Mouse (Mus musculus): ENCODE measurements around the gene Acin1.
A peak's percentile ranks its signal among the peaks of the same experiment; 100 is the strongest.

Gene Acin1

DNA sequence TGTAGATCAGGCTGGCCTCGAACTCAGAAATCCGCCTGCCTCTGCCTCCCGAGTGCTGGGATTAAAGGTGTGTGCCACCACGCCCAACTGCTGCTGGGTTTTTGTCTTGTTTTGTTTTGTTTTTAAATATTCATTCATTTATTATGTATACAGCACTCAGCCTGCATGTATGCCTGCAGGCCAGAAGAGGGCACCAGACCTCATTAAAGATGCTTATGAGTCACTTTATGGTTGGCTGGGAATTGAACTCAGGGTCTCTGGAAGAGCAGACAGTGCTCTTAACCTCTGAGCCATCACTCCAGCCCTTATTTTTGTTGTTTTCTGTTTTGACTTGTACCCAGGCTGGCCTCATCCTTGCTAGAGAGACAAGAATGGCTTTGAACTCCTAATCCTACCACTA is 76.8 kb downstream of the Acin1 start:
- DNase-seq (ENCODE audit: low spot score in 2 of 2): peak in 1 of 2 experiments; percentile 63

DNA sequence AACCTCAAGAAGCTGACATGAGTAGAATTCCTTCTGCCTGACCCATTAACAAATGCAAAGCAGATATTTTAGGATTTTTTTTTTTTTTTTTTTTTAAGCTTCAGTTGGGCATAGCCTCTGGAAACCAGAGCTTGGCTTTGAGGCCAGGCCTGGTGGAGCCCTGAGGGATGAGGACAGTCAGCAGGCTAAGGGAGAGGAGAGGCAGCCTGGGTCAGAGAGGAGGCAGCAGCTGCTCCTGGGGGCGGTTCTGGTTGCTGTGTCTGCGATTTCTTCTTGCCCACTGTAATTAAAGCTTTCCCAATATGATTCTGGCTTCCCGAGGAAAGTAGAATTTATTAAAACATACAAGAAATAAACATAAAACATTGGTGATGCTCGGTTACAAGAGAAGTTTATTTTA is 77.5 kb downstream of the Acin1 start:
- DNase-seq (ENCODE audit: low spot score in 2 of 2): no peak

DNA sequence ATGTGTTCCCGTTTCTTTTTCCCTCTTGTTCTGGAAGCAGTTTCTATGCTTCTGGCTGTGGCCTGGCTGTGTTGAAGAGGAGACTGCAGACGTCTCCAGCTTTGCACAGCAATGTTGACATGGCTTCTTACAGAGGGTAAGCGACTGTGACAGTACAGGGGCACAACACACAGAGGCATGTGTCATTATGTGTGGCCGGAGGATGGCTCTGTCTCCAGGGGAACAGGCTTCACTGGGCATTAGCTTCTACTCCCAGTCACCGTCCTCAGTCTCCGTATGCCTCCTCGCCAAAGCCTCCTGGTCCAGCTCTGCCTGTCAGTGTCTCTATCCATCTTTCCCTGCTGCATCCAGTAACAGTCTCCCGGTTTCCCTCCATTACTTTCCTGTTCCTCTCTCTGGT is 79.5 kb downstream of the Acin1 start:
- DNase-seq (ENCODE audit: low spot score in 2 of 2): no peak

DNA sequence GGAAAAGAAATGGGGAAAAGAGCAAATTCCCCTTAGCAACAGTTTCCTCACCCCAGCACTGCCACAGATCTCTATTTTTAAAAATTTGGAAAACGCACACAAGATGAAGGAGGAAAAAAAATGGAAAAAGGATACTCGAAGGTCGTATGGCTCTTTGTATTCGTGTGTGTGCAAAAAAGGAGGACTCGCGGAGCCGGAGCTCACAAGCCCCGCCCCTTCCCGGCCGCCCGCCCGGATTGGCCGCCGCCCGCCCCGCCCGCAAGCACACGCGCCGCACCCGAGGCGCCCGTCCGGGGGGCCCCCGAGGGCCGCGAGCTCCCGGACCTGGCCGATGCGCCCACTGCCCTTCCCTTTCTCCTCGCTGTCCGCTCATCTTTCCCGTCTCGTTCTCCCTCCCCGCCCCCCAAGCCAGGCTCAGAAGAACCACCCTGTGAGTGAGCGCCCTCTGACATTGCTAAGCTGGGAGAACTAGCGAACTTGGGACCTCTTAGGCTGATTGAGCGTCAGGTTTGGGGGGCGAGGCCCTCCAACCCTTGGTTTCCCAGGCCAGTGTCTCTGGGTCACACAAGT is 80.9 kb downstream of the Acin1 start, which contains the start of gene 4931414P19Rik:
Gene 4931414P19Rik, minus strand, starts transcription at position 242 of the 570 bp plus-strand sequence.
- DNase-seq (ENCODE audit: low spot score in 2 of 2): peak; percentile 84 to 93

DNA sequence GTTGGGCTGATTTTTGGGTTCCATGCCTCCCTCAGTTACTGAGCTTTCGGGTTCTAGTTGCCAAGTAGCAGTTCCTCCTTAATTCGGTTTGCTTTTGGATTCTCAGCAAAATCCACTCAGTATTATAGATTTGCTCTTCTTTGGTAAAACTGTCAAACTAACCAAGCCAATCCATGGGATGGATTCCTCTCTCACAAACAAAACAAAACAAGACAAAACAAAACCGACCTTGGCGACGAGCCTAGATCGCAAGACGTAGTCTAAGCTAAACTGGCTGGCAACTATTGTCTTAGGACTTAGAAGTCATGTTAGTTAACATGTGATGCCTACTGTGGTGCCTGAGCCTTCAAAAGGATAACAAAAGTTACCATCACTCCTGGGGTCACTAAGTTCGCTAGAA is 83.0 kb downstream of the Acin1 start:
- DNase-seq (ENCODE audit: low spot score in 2 of 2): peak in 1 of 2 experiments; percentile 25

DNA sequence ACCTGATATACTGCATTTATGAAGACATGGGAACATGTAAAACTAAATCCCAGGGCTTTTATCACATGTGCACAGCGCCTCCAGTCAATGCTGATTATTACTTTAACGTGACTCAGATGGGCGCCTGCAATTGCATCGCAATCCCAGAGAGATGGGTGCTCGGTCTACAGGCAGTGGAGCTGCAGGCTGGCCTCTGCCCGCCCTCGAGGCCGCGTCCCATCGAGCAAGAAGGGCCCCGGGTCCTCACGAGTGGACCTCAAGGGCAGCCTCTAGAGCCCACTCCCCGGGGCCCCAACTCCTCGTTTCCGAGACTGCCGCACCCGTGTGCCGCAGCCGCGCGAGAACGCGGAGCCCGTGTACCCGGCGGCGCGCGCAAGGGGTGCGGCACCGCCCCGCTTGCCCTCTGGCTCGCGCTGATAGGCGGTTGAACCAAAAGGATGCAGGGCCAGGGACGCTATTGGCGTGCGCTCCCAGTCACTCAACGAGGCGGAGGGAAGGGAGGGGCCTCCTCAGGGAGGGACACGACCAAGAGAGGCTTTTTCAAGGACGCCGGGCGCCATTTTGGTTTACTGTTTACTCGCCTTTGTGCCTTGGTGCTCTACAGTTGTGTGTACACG is 83.6 kb downstream of the Acin1 start:
- DNase-seq (ENCODE audit: low spot score in 2 of 2): peak; percentile 90 to 96

DNA sequence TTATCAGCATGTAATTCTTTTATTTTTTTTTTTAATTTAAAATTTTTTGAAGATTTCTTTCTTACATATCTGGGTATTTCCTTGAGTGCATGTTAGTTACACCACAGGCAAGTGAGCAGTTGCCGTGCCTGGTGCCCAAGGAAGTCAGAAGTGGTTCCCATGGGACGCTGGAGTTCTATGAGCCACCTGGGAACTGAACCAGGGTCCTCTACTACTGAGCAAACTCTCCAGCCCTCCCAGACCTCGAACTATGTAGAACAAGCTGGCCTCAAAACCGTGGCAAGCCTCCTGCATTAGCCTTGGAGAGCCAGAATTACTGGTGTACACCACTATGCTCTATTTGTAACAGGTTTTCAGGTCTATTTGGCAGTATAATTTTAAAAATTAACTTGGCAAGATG is 84.1 kb downstream of the Acin1 start:
- peak; percentile 34 to 37 for DNase-seq (ENCODE audit: low spot score in 2 of 2)

DNA sequence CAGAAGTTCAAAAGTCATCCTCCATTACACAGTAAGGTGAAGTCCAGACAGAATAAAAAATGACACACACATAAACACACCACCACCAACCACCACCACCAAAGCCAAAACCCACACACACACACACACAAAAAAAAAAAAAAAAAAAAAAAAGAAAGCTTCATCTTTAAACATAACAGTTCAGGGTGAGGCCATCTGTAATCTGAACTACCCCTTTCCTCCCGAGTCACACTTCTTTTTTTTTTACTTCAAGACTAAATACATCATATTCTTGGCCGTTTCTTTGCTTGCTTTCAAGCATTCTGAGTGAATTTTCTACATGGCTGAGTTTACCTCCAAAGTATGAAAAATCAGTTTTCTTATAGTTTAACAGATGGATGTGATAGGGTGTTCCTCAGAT is 85.1 kb downstream of the Acin1 start:
- no peak for DNase-seq (ENCODE audit: low spot score in 2 of 2)

DNA sequence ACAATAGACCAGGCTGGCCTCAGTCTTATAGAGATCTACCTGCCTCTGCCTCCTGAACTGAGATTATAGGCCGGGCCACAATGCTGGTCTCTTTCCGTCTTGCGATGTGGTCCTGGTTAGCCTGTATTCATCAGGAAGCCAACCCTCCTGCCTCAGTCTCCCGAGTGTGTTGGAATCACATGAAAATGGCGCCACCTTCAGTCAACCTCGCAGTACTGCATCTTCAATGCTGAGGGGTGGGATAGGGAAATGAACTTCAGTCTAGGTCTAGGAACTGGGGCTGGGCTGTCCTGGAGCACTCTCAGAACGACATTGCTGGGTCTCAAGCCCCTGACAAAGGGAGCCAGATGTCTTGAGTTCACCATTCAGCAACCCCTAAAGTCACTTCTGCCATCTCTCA is 89.6 kb downstream of the Acin1 start:
- no peak for DNase-seq (ENCODE audit: low spot score in 2 of 2)

DNA sequence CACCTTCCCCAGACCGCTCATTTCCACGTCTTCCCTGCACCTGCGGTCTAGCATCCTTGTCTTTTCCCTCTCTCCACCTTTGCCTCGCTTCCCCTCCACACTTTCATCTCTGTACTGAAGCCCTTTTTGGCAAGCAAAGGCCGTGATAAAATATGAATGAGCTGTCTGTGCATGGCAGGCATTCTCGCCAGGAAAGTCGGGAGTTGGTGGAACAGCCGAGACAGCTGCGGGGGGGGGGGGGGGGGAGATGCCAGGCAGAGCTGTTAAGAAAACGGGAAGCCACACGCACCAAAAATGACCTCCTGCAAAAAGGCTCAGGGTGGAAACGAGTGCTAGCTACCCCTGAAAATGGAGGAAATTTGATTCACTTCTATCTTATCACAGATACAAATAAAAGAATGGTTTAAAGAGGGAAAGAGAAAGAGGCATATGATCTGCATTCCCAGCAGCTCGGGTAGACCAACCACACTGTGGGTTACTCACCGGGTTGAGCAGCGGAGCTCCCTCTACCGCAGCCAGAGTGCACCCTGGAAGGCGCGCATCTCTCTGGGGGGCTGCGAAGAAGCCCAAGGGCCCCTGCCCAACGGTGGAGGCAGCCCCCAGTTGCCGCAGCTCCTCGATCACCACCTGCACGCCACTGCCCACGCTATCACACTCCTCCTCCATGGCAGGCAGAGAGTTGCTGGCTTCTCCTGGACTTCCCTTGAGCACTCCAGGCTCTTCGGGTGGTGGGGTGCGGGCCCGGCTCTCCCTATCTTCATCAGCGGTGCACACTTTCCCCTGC is 91.9 kb downstream of the Acin1 start:
- DNase-seq (ENCODE audit: low spot score in 2 of 2): no peak

DNA sequence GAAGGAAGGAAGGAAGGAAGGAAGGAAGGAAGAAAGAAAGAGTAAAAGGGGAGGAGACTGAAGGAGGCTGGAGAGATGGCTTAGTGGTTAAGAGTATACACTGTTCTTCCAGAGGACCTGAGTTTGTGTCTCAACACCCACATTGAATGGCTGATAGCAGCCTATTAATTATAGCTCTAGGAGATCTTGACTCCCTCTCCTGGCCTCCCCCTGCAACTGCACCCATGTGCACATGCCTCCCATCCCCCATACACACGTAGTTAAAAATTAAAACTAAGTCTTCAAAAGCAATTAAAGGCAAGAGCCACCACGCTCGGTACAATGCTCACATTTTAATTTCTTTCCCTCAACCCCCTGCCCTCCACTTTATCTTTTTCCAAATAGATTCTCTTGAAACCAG is 92.7 kb downstream of the Acin1 start:
- DNase-seq (ENCODE audit: low spot score in 2 of 2): no peak

DNA sequence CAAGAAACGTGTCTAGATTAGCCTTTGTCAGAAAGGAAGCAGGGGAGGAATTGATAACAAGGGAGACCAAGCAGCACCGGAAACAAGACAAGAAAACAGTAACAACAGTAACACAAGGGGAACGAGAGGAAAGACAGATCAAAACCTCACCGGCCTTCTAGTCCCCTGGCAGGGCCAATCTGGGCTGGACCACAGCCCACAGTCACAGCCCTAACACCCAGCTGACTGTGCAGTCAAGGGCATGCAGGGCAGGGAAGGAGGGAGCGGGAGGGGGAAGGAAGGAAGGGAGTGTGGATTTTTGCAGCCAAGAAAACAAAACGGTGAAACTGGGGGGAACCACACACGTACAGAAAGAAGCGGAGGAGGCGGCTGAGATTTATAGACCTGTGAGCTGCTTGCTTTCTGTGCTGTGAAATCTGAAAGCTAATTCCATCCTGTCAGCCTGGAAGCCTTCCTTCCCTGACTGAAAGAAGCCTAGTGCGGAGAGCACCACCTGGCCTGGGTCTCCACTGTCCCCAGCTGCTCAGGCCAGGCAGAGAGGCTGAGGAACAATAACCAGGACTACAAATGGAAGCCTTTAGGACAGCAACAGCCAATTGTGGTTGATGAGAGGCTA is 94.3 kb downstream of the Acin1 start:
- no peak for DNase-seq (ENCODE audit: low spot score in 2 of 2)

Data from spleen, postnatal 10 days (tissue).